Comparison of ENCODE assay signal across 22 mouse cellular contexts in the genomic region with DNA sequence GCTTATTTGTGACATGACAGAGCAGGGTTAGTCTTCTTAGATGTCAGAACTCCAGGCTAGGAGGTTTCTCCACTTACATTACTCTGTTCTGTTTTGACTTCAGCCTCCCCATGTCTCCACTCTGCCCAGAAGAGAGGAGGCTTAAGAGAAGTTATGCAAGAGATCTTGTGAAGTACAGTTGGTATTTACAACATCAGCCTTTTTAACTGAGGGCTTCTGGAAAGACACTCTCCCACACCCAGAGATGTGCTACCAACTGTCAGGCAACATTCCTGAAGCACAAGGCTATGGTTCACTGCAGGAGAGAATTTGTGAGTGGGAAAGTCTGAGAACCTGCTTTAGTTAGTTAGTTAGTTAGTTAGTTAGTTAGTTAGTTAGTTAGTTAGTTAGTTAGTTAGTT.
"Had no signal": no experiment of that assay in that cellular context is flagged by ENCODE, and none has a peak within 500 bp of the region (broad histone marks: within the 10 kb centered on the region; RNA-seq: fewer than 3 reads in every experiment).

No protein-coding gene starts in this region.

- H3K27me3 ChIP-seq: intestine, embryonic 15.5 days; limb, embryonic 13.5 days; liver, embryonic 12.5 days; liver, embryonic 15.5 days; neural tube, embryonic 12.5 days; neural tube, embryonic 15.5 days had no signal

- H3K4me1 ChIP-seq: intestine, embryonic 15.5 days; liver, embryonic 12.5 days; liver, embryonic 15.5 days; neural tube, embryonic 12.5 days had no signal

- H3K9me3 ChIP-seq: intestine, embryonic 15.5 days; limb, embryonic 10.5 days; limb, embryonic 13.5 days; liver, embryonic 12.5 days; liver, embryonic 15.5 days; neural tube, embryonic 12.5 days; neural tube, embryonic 15.5 days had no signal

- H3K36me3 ChIP-seq: intestine, embryonic 15.5 days; limb, embryonic 10.5 days; limb, embryonic 13.5 days; liver, embryonic 12.5 days; liver, embryonic 15.5 days; neural tube, embryonic 12.5 days; neural tube, embryonic 15.5 days had no signal

- H3K4me3 ChIP-seq: intestine, embryonic 15.5 days; layer of hippocampus, adult 2 months; limb, embryonic 10.5 days; limb, embryonic 13.5 days; liver, embryonic 12.5 days; liver, embryonic 15.5 days; neural tube, embryonic 12.5 days; neural tube, embryonic 15.5 days had no signal

- H3K9ac ChIP-seq: intestine, embryonic 15.5 days; limb, embryonic 13.5 days; liver, embryonic 12.5 days; liver, embryonic 15.5 days; neural tube, embryonic 12.5 days; neural tube, embryonic 15.5 days had no signal

- H3K27ac ChIP-seq: intestine, embryonic 15.5 days; layer of hippocampus, adult 2 months; limb, embryonic 10.5 days; limb, embryonic 13.5 days; liver, embryonic 12.5 days; liver, embryonic 15.5 days; neural tube, embryonic 12.5 days; neural tube, embryonic 15.5 days; stomach, postnatal 0 days had no signal

- H3K4me2 ChIP-seq: intestine, embryonic 15.5 days; limb, embryonic 13.5 days; liver, embryonic 12.5 days; liver, embryonic 15.5 days; midbrain, embryonic 11.5 days; neural tube, embryonic 12.5 days; neural tube, embryonic 15.5 days had no signal

- ATAC-seq: intestine, embryonic 15.5 days; liver, embryonic 12.5 days had no signal

- DNase-seq: kidney, adult 18-20 months; kidney, postnatal 25 days; layer of hippocampus, adult 9-11 months; liver; lung, adult 2 months; lung, postnatal 10 days; lung, postnatal 4 days; midbrain, embryonic 14.5 days; right cerebral cortex, postnatal 25 days; thymus, adult 2 months; thymus, postnatal 14 days; thymus, postnatal 4 days had no signal
